Mouse (Mus musculus): ENCODE results near the gene Zmynd15.
"Not testable (repeated sequence)": the region's sequence is repeated elsewhere in the genome, so short reads cannot be mapped to it uniquely, and the experiment has no call there.

Zmynd15 gene

DNA sequence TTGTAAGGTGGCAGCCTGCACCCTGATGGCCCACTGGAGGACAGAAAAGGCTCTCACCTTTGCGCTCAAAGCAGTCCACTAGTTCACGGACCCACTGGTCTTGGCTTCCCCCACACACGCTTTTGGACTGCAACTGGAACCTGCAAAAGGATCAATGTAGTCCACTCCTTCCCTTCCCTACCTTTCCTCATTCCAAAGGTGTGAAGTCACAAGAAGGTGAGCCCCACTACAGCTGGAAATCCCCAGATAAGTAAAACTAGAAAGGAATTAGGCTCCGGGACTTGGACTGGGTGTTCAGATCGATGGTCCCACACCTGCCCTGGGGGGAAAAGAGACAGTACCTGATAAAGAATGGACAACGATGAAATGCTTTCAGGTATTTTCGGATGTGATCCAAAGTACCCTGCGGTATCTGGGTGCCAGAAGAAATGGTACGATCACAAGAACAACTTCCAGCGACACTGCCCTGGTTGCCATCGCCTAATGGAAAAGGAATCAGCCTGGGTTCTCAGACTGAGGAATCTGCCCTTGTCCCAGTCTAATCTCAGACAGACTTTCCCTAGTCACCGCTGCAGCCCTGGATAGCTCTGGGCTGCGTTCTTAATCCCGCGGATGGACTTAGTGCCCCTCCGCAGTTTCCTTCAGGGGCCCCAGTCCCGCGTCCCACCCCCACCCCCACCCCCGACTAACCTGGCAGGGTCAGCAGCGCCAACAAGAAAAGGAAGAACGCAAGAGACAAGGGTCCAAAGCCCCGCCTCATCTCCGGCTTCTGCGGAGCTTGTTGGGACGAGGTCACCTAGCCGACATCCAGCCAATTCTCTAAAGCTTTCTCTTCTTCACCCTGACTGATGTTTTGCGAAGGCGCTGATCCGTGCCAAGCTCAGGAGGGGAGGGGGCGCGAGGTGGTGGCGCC, at the start of gene Zmynd15:
Gene Zmynd15, plus strand, starts transcription at position 746 of the 913 bp plus-strand sequence.
- peak; percentile 36 for DNase-seq (ENCODE audit: low spot score)

DNA sequence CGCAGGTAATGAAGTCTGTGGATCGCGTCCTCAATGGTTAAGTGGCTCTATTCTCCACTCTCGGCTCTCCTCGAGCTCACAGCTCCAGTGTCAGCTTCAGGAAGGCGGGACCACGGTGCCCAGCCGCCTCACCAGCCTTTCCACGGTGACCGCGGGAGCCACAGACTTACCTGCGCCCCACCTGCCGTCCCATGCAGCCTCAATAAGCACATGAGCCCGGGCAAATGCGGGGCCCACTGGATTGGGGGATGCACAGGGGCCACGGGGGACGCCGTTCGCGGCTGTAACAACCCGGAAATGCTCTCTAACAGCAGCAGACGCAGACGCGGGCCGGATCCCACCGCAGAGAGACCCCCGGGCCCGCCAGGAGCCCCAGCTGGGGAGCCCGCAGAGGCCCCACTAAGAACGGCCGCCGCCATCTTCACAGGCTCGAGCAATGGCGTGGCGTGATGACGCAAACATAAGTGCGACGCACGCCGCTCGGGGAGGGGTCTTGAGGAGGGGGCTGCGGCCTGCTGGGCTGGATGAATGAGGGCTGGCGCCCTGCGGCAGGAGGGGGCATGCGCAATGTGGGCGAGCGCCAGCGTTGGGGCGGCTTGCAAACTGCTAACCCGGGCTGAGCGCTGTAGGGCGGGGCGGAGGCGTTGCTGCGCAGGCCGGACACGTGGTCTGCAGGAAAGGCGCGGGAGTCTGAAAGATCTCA, 49.5 kb upstream of the Zmynd15 start, which contains the start of gene Pelp1:
Gene Pelp1, minus strand, starts transcription at position 438 of the 703 bp plus-strand sequence.
- peak; percentile 98 for DNase-seq (ENCODE audit: low spot score)

DNA sequence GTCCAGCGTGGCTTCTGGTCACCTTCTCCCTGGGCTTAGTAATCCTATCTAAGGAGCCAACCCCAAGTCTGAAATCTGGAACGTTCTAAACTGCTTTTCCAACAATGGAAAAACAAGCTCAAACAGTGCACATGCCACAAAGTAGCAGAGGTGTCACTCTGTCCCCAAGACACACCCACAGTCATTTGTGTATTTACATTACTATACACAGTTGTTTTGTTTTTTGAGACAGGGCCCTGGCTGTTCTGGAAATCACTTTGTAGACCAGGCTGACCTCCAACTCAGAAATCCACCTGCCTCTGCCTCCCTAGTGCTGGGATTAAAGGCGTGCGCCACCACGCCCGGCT, 49.0 kb upstream of the Zmynd15 start:
- no peak for DNase-seq (ENCODE audit: low spot score)

GRCm38 (mm10) chr11:70412591-70412990, 46.6 kb upstream of the Zmynd15 start:
- no peak for DNase-seq (ENCODE audit: low spot score)

DNA sequence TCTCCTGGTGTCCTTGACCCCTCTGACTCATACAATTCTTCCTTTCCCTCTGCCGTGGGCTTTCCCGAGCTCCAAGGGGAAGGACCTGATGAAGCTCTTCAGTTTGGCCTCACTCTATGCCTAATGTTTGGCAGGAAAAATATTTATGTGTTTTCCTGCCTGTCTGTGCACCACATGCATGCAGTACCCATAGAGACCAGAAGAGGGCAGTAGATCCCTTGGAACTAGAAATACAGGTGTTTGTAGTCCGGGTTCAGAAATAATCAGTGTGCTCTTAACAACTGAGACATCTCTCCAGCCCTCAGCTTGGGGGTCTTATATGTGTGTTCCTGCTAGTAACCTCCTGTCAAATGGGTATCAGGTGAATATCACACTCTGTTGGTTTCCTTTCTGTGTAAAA, 45.3 kb upstream of the Zmynd15 start:
- peak; percentile 90 for DNase-seq (ENCODE audit: low spot score)

GRCm38 (mm10) chr11:70418199-70418598, 41.0 kb upstream of the Zmynd15 start:
- no peak for DNase-seq (ENCODE audit: low spot score)

DNA sequence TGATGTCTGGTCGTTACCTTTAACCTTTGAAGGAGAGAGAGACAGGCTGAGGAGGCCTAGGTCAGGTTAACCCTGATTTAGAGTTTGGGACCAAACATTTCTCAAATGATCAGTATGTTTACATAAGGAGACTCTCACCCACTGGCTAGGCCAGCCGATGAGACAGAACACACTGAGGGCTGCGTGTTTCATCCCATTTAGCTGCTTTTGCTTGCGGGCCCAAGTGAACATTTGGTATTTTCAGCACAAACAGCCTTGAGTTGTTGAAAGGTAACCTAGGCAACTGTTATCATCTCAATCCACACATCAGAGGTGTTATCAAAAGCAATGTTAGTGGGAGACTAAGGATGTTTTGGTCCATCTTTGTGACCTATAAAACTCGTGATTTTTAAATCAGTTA, 39.7 kb upstream of the Zmynd15 start:
- no peak for DNase-seq (ENCODE audit: low spot score)

GRCm38 (mm10) chr11:70426598-70426997, 32.6 kb upstream of the Zmynd15 start:
- DNase-seq (ENCODE audit: low spot score): not testable (repeated sequence)

GRCm38 (mm10) chr11:70431574-70431973, 27.7 kb upstream of the Zmynd15 start:
- no peak for DNase-seq (ENCODE audit: low spot score)

DNA sequence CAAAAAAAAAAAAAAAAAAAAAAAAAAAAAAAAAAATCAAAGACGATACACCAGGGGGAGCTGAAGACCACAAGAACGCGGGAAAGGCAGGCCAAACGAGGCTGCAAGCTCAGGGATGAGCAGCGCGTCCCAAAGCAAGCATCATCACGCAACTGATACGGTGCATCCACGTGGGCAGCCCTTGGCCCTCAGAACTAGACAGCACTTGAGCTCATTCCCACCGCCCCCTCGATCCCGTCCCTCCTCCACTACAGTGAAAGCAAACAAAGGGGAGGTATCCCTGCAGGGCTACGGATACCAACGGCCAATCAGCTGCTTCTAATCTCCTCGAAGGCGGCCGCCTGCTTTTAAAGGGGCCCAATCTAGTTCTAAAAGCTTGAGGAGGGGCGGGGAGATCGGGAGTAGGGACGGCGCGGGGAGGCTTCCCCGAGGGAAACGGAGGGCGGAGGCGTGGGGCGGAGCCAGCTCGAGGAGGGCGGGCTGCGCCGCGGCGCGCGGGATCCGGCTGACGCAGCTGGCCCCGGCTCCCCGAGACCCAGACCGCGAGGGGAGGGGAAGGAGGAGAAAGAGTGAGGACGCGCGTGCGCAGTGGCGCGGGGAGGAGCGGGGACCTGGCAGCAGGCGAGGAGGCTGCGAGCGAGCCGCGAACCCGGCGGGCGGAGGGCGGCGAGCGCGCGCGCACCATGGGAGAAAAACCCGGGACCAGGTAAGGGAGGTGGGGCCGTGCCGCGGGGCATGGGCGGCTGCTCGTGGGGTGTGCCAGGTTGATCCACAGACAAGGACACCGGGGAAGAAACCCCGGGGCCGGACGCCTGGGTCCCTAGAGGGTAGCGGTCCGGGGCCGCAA, 27.0 kb upstream of the Zmynd15 start, which contains the start of gene Arrb2:
Gene Arrb2, plus strand, starts transcription at position 588 of the 847 bp plus-strand sequence.
- peak; percentile 98 for DNase-seq (ENCODE audit: low spot score)

DNA sequence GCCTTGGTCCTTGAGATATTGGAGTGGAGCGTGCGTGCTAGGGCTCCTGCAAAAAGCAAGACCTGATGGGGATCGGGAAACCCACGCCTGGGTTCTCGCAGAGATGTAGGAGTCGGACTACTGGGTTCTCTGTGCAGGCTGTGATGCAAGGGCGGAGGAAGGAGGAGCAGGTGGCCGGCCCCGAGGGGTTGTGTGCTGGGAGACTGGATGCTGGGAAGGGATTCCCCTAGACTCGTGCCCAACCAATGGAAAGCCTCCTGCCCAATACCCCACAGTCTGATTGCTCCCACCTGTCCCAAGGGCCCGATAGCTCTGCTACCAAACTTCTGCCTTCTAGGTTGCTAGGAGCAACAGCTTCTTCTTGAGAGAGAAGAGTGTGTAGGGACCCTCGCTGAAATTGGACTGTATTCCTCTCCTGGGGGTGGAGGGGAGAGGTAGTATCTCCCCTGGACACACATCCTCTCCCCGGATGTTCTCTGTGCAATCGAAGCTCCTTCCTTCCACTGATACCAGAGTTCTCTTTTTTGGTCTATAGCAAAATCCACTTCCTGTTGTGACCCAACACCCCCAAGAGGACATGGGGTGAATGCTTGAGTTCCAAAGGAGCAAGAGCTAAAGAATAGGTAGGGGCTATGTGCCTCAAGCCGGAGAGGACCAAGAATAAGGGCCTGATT, 26.2 kb upstream of the Zmynd15 start:
- peak; percentile 54 for DNase-seq (ENCODE audit: low spot score)

DNA sequence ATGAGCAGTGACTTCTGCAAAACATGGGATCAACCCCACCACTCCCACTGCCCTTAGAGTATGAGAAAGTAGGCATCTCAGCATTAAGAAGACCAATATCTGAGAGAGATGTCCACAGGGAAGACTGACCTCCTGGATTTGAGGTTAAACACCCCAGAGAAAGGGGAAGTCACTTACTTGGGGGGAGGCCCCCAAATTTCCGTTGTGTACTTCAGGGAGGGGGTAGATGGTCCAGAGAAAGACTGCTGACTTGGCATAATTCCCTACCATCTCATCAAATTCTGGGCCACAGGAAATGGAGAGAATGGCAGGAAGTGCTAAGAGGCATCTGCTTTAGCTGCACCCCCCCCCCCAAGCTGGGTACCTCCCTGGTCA, 25.7 kb upstream of the Zmynd15 start:
- no peak for DNase-seq (ENCODE audit: low spot score)

- no peak for DNase-seq (ENCODE audit: low spot score)
These were observed 25.3 kb upstream of the Zmynd15 start for GRCm38 (mm10) chr11:70433951-70434350.

DNA sequence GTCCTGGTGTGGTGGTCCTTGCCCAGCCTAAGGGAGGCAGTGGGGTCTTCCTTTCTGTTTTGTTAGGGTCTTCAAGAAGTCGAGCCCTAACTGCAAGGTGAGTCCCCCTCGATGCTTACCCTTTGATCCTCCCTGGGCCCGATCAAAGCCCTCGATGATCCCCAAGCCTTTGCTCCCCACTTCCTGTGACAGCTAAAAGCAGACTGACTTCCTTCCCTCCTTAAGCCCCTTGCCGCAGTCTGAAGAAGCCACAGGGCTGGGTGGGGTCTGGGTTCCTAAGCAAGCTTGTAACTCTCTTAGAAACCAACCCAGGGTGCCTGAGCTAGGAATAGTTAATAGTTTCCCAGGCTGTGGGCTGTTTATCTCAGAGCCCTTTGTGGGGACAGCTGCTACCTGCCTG, 23.8 kb upstream of the Zmynd15 start:
- DNase-seq (ENCODE audit: low spot score): no peak

DNA sequence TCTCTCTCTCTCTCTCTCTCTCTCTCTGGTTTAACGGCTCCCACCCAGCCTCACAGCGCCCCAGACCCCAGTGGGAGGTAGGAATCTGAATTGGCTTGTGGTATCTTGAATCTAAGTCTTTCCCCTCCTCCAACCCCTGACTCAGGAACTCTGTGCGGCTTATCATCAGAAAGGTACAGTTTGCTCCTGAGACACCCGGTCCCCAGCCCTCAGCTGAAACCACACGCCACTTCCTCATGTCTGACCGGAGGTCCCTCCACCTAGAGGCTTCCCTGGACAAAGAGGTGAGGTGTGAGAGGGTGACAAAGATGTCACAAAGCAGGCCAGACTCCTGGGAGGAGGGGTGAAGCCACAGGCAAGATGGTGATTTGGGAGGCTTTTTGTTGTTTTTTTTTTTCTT, 21.8 kb upstream of the Zmynd15 start:
- DNase-seq (ENCODE audit: low spot score): no peak

DNA sequence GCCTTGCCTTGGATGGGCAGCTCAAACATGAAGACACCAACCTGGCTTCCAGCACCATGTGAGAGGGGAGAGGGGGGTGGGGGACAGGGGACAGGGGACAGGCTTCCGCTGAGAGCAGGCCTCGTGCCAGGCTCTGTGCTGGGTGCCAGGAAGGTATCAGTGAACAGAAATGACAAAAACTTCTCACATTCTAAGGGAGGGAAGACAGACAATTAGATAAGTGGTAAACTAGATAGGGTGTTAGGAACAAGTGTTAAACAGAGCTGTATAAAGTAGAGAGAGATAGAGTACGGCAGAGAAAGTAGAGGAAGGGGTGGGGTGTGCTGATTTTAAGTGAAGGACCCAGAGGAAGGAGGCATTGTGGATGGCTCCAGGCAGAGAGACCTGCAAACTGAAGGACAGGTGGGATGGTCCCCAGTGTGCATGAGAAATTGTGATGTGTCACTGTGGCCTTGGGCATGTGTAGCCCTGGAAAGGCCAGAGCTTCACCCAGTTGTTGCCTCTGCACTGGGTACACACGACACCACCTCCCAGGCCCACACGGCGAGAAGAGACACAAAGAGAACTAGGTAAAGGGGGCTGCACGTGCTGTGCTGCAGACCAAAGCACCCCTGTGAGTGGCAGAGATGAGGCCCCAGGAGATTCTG, 20.4 kb upstream of the Zmynd15 start:
- no peak for DNase-seq (ENCODE audit: low spot score)

GRCm38 (mm10) chr11:70440637-70441036, 18.6 kb upstream of the Zmynd15 start:
- no peak for DNase-seq (ENCODE audit: low spot score)

DNA sequence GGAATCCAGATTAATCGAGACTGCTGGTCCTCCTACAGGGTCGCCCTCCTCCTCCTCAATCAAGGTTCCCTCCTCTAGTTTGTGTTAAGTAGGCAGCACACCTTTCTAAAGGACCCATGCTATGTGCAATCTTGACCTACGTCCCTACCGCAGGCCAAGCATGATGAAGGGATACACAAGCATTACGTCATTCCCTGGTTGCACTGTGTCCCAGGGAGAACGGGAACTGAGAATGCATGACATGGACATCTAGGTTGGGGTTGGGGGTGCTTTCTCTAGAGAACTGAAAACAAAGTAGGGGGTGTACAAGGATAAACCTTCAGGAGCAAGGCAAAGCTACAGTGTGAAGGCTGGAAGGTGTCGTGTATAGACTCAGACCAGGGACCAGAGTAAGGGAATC, 17.4 kb upstream of the Zmynd15 start:
- no peak for DNase-seq (ENCODE audit: low spot score)

- DNase-seq (ENCODE audit: low spot score): no peak
These were observed 15.3 kb upstream of the Zmynd15 start for GRCm38 (mm10) chr11:70443964-70444363.

DNA sequence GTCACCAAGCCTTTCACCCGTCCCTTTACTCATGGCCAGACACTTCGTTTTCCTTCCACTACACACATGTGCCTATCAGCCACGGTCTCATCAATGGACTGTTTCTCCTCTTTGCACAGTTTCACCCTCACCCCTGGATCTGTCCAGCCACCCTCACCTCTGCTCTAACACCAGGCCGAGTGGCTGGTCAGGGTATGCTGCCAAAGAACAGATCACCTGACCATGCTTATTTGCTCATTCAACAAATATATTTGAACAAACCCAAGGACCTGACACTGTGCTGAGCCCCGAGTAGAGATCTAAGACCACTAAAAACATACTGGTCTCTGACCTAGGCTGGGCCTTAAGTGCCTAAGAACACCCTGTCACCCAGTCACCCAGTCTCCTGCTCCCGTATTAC, 14.6 kb upstream of the Zmynd15 start:
- no peak for DNase-seq (ENCODE audit: low spot score)

GRCm38 (mm10) chr11:70446756-70447155, 12.5 kb upstream of the Zmynd15 start:
- DNase-seq (ENCODE audit: low spot score): no peak

Measured in retina, embryonic 14.5 days (tissue).